Mouse (Mus musculus) CH12.LX (cell line): Measurements from ENCODE around the gene Maml2. TPM values are rescaled to one million over a fixed set of nuclear protein-coding genes. Genes with fewer than 3 reads are reported as not detected.

Source experiments
- DNase-seq: peaks from one replicate; pipeline ENCODE4 v3.0.0-alpha.2; 2013; ENCODE audit errors: extremely low read depth
- H3K27ac ChIP-seq: 2 replicates; pipeline ENCODE4 v1.5.1; 2012; ENCODE audit warnings: low read depth, mild to moderate bottlenecking, control low read depth, moderate library complexity; ENCODE audit not compliant: insufficient read depth
- H3K27me3 ChIP-seq: replicated peaks from 2 replicates; pipeline ENCODE3; 2012; ENCODE audit warnings: inconsistent platforms
- H3K36me3 ChIP-seq, 2 experiments: replicated peaks in 1 of 2; 2 replicates each; pipeline versions ENCODE3 to v1.6.1; 2012; ENCODE audit warnings: inconsistent platforms in 1 of 2, low read length in 1 of 2, mild to moderate bottlenecking in 1 of 2, mixed read lengths in 1 of 2, moderate library complexity in 1 of 2; ENCODE audit not compliant: control insufficient read depth in 1 of 2, insufficient read depth in 1 of 2
- H3K4me1 ChIP-seq, 2 experiments: 2 replicates each; pipeline ENCODE4 v1.6.1; 2012; ENCODE audit warnings: inconsistent platforms in 1 of 2, moderate library complexity in 1 of 2; ENCODE audit not compliant: insufficient read depth in 2 of 2, control insufficient read depth in 1 of 2
- H3K4me2 ChIP-seq: 2 replicates; pipeline ENCODE4 v1.6.1; 2012; ENCODE audit warnings: low read depth, mild to moderate bottlenecking, control low read depth; ENCODE audit not compliant: poor library complexity, insufficient read depth, severe bottlenecking
- H3K4me3 ChIP-seq, 3 experiments: fragments of 150-350 bp in 1 of 3; sonication (generic) in 1 of 3; replicated peaks in 1 of 3; 2 replicates each; pipeline versions ENCODE3 to v1.5.1; 2011 to 2012; ENCODE audit warnings: low read depth in 2 of 3, low read length in 2 of 3, mild to moderate bottlenecking in 2 of 3, moderate library complexity in 2 of 3, control low read depth in 1 of 3, improper control_type of control experiment in 1 of 3, inconsistent platforms in 1 of 3, mixed read lengths in 1 of 3; ENCODE audit not compliant: poor library complexity in 1 of 3
- H3K79me2 ChIP-seq: replicated peaks from 2 replicates; pipeline ENCODE4 v1.6.1; 2012; ENCODE audit warnings: mild to moderate bottlenecking, moderate library complexity; ENCODE audit not compliant: control insufficient read depth, poor library complexity, insufficient read depth, severe bottlenecking; ENCODE audit errors: extremely low read depth
- H3K9ac ChIP-seq: 2 replicates; pipeline ENCODE4 v1.6.1; 2012; ENCODE audit warnings: low read depth, mild to moderate bottlenecking, control low read depth, moderate library complexity; ENCODE audit not compliant: insufficient read depth
- H3K9me3 ChIP-seq: replicated peaks from 2 replicates; pipeline ENCODE3; 2012; ENCODE audit warnings: low read length, inconsistent platforms, mixed read lengths
- CTCF ChIP-seq, 2 experiments: IDR thresholded peaks in 1 of 2; conservative IDR thresholded peaks in 1 of 2; 2 replicates each; pipeline ENCODE4 v1.5.1; 2011 to 2012; ENCODE audit warnings: low read depth in 2 of 2, low read length in 2 of 2, improper control_type of control experiment in 1 of 2, inconsistent platforms in 1 of 2, mild to moderate bottlenecking in 1 of 2, moderate library complexity in 1 of 2
- ETS1 ChIP-seq: conservative IDR thresholded peaks from 2 replicates; pipeline ENCODE4 v1.6.1; 2012; ENCODE audit warnings: low read depth, mild to moderate bottlenecking, inconsistent platforms, low read length, improper control_type of control experiment, moderate library complexity
- IRF4 ChIP-seq: IDR thresholded peaks from 2 replicates; pipeline ENCODE4 v1.6.1; 2014; ENCODE audit warnings: low read depth, mild to moderate bottlenecking, inconsistent platforms, low read length, improper control_type of control experiment
- MAFK ChIP-seq: IDR thresholded peaks from 2 replicates; pipeline ENCODE4 v1.6.1; 2011; ENCODE audit warnings: low read length, improper control_type of control experiment; ENCODE audit not compliant: insufficient replicate concordance
- MAX ChIP-seq: IDR thresholded peaks from 2 replicates; pipeline ENCODE4 v1.6.1; 2011; ENCODE audit warnings: low read length, improper control_type of control experiment
- MXI1 ChIP-seq: IDR thresholded peaks from 2 replicates; pipeline ENCODE4 v1.6.1; 2011; ENCODE audit warnings: mild to moderate bottlenecking, low read depth, low read length, improper control_type of control experiment
- MYC ChIP-seq: IDR thresholded peaks from 2 replicates; pipeline ENCODE4 v1.6.1; 2011; ENCODE audit warnings: low read depth, mild to moderate bottlenecking, improper control_type of control experiment, low read length
- NELFE ChIP-seq: IDR thresholded peaks from 2 replicates; pipeline ENCODE4 v1.6.1; 2011; ENCODE audit warnings: low read depth, low read length, improper control_type of control experiment
- NRF1 ChIP-seq: IDR thresholded peaks from 2 replicates; pipeline ENCODE4 v1.6.1; 2014; ENCODE audit warnings: low read depth, mild to moderate bottlenecking, inconsistent platforms, low read length, improper control_type of control experiment, moderate library complexity
- POLR2AphosphoS2 ChIP-seq: IDR thresholded peaks from 2 replicates; pipeline ENCODE4 v1.6.1; 2011; ENCODE audit warnings: low read depth, low read length, improper control_type of control experiment
- RAD21 ChIP-seq: IDR thresholded peaks from 2 replicates; pipeline ENCODE4 v1.6.1; 2011; ENCODE audit warnings: low read depth, mild to moderate bottlenecking, low read length, improper control_type of control experiment, moderate library complexity
- RCOR1 ChIP-seq: conservative IDR thresholded peaks from 2 replicates; pipeline ENCODE4 v1.6.1; 2012; ENCODE audit warnings: low read depth, mild to moderate bottlenecking, inconsistent platforms, low read length, improper control_type of control experiment
- TCF12 ChIP-seq: IDR thresholded peaks from 2 replicates; pipeline ENCODE4 v1.6.1; 2014; ENCODE audit warnings: low read depth, mild to moderate bottlenecking, inconsistent platforms, low read length, improper control_type of control experiment
- UBTF ChIP-seq: IDR thresholded peaks from 2 replicates; pipeline ENCODE4 v1.6.1; 2012; ENCODE audit warnings: low read depth, mild to moderate bottlenecking, inconsistent platforms, low read length, improper control_type of control experiment, moderate library complexity
- USF1 ChIP-seq: IDR thresholded peaks from 2 replicates; pipeline ENCODE4 v1.6.1; 2014; ENCODE audit warnings: low read depth, mild to moderate bottlenecking, inconsistent platforms, low read length, improper control_type of control experiment
- ZKSCAN1 ChIP-seq: IDR thresholded peaks from 2 replicates; pipeline ENCODE4 v1.6.1; 2012; ENCODE audit warnings: low read depth, inconsistent platforms, low read length, improper control_type of control experiment, borderline replicate concordance
- ZNF384 ChIP-seq: IDR thresholded peaks from 2 replicates; pipeline ENCODE4 v1.6.1; 2012; ENCODE audit warnings: low read depth, low read length, improper control_type of control experiment, inconsistent platforms
- dilution Hi-C: fragments of 300-500 bp; cut with MboI; formaldehyde crosslinking; loops from 2 replicates; pipeline ENCODE4 v1.14.3; 2020; ENCODE audit warnings: low sequenced_read_pairs; ENCODE audit not compliant: extremely low pct_unique_long_range_greater_than_20kb, extremely low pct_ligation_motif_present
- in situ Hi-C: fragments of 300-500 bp; cut with MboI; formaldehyde crosslinking; loops from 3 replicates; pipeline ENCODE4 v1.14.3; 2019; ENCODE audit warnings: low sequenced_read_pairs, low pct_ligation_motif_present, low pct_unique_long_range_greater_than_20kb, mixed read lengths
- polyA plus RNA-seq: library from polyadenylated mRNA; unstranded; fragments of >175 nt; gene quantifications from 2 replicates; pipeline ENCODE4 v1.2.1, GENCODE M21; 2012; ENCODE audit warnings: low read depth; ENCODE audit not compliant: insufficient read length
- total RNA-seq, 2 experiments: library from RNA; depleted of rRNA; stranded (reverse); fragments of 300-350 nt in 1 of 2; fragments of >200 nt in 1 of 2; gene quantifications; 2 replicates each; pipeline ENCODE4 v1.2.3; 2012 to 2014

The Maml2 gene
- total and polyA plus RNA-seq, 3 experiments = 5.9 to 9.1 (median 5.9) TPM

GRCm38 (mm10) chr9:13483199-13484068 is 185.7 kb downstream of the Maml2 start:
- Histone ChIP-seq H3K27me3 (no peaks in the 10 kb centered on the region), H3K79me2 (0 out of 2 replicates have a peak, but pooled peaks cover 2% of the 10 kb centered on the region), H3K4me3 (peak overlapping the region in 1 of 3 experiments; percentile 15), H3K36me3 (peaks cover 0 to 6% of the 10 kb centered on the region in 2 experiments), H3K9me3 (no peaks in the 10 kb centered on the region), H3K27ac (peak overlapping the region; percentile 79), H3K4me2 (peak overlapping the region; percentile 99), H3K4me1 (peaks cover 21 to 37% of the 10 kb centered on the region in 2 experiments), H3K9ac (peak overlapping the region; percentile 74)
- in situ Hi-C loops (no loop called here), dilution Hi-C loops (no loop called here)
- no peak for DNase-seq
- TF ChIP-seq MAX (no peak), RCOR1 (no peak), ETS1 (no peak), USF1 (no peak), NRF1 (no peak), ZKSCAN1 (no peak), MXI1 (no peak), MYC (no peak), POLR2AphosphoS2 (no peak), TCF12 (no peak), CTCF (conservative IDR thresholded peaks at IDR 0.05 in 1 of 2, IDR thresholded peaks at IDR 0.05 in 1 of 2; ENCODE audit: low read depth in 2 of 2, low read length in 2 of 2) (no peak), IRF4 (no peak), UBTF (no peak), MAFK (no peak), RAD21 (no peak), ZNF384 (no peak), NELFE (no peak)
